Mouse (Mus musculus) regulatory T cell (primary cell): ENCODE measurements around the gene Kif3c.

Experiments used
- in situ Hi-C: fragments of 300-600 bp; cut with MboI, MseI; formaldehyde crosslinking; loops from one replicate; pipeline ENCODE4 v1.15.1; 2025; ENCODE audit warnings: high pct_unique_total_duplicates

Kif3c gene

DNA sequence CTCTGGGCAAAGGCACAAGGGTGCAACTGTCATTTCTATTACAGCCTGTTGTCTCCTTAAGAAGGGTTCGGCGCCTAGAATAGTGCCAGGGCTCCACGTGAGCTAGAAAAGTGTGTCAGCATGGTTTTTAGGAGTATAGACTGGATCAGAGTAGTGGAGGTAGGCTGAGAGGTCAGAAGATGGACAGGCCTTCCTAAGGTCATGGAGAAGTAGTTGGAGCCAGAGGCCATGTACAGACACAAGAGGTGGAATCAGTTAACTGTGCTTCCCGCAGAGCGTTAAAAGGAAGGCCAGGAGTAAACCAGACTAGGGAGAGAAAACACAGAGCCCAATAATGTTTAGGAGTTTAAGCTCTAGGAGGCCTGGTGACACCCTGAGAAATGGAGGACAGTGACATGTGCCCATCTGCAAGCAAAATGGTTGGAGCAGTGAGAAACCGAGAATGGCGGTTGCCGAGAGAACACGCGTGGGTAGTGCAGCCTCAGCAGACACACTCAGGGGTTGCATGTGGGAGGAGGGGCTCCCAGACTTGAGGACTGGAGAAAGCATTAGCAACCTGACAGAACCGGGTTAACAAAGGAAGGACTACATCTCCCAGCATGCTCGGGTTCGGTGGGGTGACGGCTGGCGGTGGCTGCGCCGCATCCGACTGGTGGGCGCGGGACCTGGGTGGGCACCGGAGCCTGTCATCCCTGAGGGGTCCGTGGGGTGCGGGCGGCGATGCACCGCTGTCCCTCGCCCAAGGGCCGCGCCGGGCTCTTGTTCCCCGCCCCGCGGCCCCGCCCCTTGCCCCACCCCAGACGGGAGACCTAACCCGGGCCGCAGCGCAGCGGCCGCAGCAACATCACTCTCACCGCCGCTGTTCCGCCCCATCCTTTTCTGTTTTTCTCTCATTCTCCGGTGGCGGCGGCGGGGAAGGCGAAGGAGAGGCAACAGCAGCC lies at the start of gene Kif3c:
TSS of gene Kif3c (plus strand) at position 625 of the 941 bp plus-strand sequence.
- in situ Hi-C loops: loop anchor here (5.0 to 10.0 kb wide), 2 partner anchors 60 to 132 kb away; partner anchors contain the start of gene Rab10

DNA sequence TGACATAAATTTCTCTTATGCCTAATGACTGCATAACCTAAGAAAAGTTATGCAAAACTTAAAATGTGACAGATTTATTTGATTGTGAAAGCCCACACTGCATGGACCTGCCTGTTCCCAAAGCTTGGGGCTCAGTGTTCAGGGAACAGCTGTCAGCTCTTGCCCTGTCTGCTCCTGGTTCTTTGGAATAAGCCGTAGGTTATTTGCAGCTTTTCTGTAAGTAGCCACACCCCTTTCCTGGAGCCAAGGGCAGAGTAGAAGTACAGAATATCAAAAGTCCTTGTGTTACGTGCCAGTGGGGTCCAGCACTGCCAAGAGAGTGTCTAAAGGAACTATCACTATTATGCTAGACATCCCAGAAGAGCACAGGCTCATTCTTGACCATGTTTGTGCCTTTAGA lies 48.8 kb upstream of the Kif3c start:
- in situ Hi-C loops: no loop called here

DNA sequence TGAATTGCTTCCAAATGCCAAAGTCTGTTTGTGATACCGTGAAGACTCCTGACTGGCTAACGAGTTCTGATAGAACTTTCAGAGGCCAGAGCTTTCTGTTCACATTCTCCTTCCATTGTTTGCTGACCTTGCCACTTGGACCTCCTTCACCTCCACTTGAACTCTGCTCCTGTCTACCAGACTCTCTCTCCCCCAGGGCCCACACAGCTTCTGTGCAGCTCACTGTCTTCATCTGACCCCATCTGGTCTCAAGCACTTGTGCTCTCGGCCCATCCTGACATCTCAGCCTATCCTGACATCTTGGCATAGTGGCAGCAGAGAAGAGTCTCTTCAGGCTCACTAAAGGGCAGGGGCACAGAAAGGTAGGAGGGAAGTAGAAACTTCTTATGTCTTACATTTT lies 48.0 kb upstream of the Kif3c start:
- in situ Hi-C loops: no loop called here

DNA sequence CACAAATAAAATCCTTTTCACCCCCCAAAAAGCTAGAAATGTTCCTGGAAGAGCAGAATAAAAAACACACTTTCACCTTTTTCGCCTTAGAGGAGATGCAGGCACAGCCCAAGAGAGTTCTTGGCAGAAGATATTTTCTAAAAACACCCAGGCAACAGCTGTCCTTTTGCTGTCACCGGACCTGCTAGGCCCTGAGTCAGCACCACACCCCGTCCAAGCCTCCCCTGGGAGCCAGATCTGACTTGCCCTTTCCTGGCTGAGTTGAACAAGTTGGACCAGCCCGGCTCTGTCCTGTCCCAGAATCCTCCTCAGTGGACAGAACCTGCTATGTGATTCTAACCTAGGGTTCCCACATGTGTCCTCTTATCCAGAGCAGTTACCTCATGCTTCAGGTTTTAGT lies 45.6 kb upstream of the Kif3c start:
- in situ Hi-C loops: no loop called here

DNA sequence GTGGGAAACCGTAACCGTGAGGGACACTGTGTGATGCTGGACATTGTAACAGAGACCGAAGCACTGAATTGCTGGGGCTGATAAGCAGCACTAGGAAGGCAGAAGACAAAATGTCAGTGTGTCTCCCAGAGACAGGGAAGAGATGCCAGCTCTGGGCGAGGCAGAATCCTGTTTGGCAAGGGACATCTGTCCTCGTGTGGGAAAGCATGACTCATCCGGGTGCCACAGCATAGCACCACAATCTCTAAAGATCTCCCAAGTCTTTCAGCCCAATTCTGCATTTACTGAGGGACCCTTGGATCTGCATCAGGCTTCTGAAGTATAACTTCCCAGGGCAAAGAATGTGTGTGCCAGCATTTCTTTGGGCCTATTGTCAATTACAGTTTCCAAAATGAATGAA lies 41.7 kb upstream of the Kif3c start:
- in situ Hi-C loops: no loop called here

DNA sequence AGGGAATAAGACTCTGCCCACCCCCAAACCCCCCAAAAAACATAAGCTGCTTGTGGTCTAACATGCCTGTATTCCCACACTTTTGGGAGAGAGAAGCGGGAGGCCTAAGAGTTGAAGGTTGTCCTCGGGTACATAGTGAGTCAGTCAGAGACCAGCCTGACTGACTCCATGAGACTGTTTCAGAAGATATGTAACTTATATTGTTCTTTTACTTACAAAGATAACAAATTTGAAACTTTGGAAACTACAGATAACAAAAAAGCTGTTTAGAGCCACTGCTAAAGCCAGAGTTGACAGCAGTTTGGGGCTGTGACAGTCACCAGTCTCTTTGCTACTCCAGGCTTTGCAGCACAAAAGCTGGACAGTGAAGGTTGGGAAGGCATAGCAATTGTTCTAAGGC lies 39.7 kb upstream of the Kif3c start:
- in situ Hi-C loops: no loop called here

DNA sequence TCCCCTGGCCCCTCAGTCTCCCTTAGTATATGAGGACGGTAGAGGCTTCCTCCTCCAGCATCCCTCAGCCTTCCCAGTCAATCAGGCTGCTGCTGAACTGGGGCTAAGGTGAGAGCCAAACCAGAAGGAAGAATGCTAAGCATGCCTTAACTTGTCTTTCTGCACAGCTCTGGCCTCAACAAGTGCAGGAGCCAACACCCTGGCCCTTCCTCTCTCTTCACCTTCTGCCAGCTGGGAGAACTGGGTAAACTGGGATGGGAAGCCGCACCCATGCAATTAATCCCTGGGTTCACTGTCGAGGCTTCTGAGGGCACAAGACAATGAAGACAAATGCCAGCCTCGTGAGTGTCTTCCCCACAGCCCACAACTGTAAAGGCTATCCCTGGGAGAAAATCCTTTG lies 35.3 kb upstream of the Kif3c start:
- in situ Hi-C loops: no loop called here

DNA sequence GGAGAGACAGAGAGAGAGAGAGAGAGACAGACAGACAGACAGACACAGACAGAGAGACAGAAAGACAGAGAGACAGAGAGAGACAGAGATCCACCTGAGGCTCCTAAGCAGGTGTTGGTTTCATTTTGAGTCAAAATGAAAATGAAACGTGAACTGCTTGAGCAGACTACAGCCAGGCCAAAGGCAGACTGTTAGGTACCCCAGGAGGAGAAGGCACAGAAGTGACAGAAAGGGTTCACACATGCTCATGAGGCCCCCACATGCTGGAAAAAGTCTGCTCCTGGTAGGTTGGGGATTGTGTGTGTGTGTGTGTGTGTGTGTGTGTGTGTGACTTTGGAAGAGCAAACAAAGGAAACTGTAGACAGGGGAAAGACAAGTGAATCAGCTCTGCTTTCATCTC lies 26.0 kb upstream of the Kif3c start:
- in situ Hi-C loops: no loop called here

DNA sequence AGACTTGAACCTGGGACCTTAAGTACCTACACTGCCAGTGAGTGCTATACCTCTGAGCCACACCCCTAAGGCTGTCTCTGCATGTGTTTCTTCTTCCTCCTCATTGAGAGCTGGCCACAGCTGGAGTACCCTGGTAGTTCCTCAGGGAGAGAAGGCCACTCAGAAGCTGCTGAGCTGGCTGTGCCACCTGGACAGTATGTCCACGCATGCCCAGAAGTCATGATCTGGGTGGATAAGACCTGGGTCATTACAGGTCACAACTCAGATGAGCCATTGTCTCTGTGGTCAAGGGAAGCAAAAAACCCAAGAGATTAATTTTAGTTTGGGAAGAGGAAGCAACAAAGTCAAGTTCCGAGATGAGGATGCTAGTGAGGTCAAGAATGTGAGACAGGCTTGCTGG lies 20.8 kb upstream of the Kif3c start:
- in situ Hi-C loops: no loop called here

DNA sequence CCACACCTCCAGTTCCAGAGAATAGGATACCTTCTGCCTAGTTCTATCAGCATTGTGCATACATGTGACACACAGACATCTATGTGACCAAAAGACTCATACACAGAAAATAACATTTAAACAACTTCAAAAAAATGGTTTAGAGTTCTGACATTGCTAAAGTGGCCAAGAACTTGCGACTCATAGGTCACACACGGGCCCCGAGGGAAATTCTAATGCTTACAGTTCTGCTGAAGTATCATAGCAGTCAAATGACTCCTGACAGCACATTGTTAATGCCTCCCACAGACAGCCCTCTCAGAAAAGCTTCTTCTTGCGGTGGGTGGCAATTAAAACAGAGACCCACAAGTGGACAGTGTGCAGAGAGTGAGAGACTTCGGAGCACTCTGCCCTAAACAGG lies 19.9 kb upstream of the Kif3c start:
- in situ Hi-C loops: no loop called here

DNA sequence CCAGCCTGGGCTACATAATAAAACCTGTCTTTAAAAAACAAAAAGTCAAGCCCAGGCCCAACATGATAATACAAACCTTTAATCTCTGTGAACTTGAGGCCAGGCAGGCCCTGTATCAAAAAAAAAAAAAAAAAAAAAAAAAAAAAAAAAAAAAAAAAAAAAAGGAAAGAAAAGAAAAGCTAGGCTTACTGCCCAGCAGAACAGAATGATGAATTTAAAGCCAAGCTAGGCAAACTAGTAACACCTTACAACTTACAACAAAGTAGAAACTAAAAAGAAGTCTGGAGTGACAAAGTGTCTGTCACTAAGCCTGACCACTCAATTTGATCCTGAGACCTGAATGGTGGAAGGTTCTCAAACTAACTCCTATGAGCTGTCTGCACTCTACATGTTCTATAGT lies 17.2 kb upstream of the Kif3c start:
- in situ Hi-C loops: no loop called here

DNA sequence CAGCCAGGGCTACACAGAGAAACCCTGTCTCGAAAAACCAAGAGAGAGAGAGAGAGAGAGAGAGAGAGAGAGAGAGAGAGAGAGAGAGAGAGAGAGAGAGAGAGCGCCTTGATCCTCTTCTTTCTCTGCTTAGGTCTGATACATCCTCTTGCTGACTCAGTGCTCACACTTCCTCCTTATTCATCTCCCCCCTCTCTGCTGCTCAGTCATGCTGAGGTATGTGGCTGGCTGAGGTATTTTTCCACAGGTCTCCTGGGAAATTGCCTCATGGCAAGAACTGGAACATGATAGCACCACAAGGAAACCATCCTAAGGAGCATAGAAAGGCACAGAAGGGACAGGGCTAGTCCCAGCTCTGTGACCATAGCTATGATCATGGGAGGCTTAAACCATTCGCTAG lies 15.5 kb upstream of the Kif3c start:
- in situ Hi-C loops: no loop called here

DNA sequence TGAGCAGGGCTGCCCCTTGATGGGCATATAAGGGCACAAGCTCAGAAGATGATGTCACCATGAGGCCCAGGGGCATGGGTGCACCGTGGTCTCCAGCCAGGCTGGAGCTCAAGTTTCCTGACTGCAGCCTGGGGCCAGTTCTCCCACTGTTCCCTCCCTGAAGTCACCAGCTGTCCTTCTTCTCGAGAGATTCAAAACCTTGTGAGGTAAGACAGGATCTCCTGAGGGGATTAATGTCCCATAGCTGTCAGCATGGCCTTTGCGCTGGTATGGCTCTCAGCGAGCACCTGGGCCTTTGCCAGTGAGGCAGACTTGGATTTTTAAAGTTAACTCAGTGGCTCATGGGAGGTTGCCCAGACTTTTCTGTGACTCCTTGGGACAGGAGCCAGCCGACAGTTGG lies 14.8 kb upstream of the Kif3c start:
- in situ Hi-C loops: no loop called here

DNA sequence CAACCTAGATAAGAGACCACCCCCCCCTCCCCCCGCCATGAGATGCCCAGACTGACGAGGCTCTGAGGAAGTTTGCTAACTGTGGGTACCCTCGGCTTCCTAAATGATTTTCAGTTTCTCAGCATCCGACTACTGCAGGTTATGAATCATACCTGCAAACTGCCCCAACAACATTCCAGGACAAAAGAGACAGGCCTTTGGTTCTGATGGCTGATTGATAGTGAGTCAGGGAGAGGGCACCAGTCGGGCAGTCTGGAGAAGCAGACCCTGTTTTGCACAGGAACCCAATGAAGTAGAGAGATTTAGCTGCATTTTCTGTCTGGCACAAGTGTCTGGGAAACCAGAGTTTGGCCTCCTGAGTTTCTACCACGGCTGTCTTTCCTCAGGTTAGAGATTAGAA lies 12.7 kb upstream of the Kif3c start:
- in situ Hi-C loops: no loop called here

DNA sequence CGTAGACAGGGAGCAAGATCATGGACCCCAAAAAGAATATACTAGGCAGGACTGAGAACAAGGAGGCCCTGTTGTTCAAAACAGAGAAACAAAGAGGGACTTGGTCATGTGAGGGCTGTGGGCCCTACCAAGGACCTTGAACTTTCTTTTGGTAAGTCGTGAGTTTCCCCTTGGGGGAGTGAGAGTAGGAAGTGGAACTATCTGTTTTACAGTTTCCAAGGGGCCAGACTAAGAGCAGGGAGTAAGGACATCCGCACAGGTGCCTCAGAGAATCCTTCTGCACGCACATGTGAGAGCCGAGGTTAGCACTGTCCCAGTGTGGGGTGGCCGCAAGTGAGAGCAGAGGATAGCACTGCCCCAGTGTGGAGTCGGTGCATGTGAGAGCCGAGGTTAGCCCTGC lies 9.9 kb upstream of the Kif3c start:
- in situ Hi-C loops: no loop called here

DNA sequence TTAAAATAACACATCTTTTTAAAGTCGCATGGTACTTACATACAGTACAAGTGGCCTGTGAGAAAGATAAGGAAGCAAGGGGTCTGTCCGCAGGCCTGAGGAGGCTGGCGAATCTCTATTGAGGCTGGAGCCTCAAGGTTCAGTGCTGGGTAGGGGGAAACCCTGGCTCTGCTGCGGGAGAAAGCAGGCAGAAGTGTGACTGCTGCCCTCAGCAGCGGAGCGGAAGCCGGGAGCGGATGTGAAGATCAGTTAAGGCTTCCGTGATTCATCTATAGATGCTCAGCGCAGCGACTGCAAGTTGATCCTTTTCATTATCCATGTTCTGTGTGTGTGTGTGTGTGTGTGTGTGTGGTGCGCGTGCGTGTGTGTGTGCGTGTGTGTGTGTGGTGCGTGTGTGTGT lies 8.1 kb upstream of the Kif3c start:
- in situ Hi-C loops: no loop called here

DNA sequence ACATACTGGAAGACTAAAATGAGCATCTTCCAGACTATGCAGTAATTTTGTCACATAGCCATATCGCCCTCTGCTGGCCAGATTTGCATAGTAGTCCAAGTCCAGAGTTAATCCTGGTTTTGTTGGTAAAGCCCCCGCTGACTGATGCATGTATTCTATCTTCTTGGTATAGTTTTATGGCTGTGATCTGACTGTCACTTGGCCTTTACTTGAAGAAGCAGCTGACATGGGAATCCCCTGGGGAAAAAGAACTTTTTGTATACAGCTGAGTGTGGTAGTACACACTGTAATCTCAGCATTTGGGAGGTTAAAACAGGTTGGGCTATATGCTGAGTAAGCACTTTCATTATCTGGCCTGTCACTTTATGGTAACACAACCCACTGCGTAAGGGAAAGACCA lies 5.6 kb upstream of the Kif3c start:
- in situ Hi-C loops: no loop called here

DNA sequence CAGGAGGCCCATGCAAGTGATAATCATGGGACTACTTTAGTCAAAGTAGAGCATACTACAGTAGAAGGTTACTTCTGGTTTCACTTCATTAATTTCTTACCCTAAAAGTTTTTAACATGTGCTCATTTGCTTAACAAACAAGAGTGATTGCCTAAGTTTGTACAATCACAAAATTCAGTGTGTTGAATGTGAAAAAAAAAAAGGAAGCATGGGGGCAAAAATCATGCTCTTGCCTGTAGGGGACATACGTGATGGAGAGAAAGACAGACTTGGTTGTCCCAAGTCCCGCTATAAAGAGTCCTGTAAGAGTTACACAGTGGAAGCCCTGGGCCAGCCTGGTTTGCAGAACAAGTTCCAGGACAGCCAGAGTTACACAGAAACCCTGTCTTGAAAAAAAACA lies 4.9 kb upstream of the Kif3c start:
- in situ Hi-C loops: loop anchor here (10.0 kb wide), 1 partner anchor 55 kb away; the partner anchor contains the start of gene Rab10

DNA sequence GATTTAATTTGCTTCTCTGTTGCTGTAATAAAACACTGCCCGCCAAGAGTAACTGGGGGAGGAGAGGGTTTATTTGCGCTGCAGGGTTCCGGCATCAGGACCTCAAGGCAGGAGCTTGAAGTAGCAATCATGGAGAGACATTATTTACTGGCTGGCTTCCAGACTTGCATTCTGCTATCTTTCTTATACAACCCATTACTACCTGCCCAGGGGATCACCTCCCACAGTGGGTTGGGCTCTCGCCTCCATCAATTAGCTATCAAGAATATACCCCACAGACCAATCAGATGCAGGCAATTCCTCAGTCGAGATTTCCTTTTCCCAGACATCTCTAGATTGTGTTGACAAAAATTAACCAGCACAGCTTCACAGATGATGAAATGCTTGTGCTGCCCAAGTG lies 856 bp upstream of the Kif3c start:
- in situ Hi-C loops: loop anchor here (10.0 kb wide), 1 partner anchor 59 kb away; the partner anchor contains the start of gene Rab10

DNA sequence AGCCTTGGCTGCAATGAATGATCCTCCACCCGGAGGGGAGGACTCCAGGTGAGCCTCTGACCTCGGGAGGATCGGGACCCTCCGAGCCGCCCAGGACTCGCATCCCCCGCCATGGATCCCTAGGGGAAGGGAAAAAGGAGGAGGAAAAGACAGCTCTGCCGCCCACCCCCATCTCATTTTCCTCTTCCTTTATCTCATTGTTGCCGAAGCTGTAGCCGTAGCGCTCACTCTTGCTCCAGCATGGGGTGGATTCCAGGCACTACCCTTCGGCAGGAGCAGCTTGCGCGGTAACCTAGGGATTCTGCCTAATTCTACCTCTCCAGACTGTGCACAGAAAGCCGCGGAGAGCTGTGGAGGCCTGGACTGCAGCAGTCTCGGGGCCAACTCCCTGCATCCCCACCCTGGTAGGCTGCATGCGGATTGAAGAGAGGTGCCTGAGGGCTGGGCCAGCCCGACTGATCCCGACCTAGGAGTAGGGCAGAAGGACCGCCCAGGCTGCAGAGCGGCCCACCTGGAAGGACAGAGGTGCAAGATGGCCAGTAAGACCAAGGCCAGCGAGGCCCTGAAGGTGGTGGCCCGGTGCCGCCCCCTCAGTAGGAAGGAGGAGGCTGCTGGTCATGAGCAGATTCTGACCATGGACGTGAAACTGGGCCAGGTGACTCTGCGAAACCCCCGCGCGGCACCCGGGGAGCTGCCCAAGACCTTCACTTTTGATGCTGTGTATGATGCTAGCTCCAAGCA lies 687 bp downstream of the Kif3c start:
- in situ Hi-C loops: loop anchor here (5.0 to 10.0 kb wide), 2 partner anchors 61 to 133 kb away; partner anchors contain the start of gene Rab10

DNA sequence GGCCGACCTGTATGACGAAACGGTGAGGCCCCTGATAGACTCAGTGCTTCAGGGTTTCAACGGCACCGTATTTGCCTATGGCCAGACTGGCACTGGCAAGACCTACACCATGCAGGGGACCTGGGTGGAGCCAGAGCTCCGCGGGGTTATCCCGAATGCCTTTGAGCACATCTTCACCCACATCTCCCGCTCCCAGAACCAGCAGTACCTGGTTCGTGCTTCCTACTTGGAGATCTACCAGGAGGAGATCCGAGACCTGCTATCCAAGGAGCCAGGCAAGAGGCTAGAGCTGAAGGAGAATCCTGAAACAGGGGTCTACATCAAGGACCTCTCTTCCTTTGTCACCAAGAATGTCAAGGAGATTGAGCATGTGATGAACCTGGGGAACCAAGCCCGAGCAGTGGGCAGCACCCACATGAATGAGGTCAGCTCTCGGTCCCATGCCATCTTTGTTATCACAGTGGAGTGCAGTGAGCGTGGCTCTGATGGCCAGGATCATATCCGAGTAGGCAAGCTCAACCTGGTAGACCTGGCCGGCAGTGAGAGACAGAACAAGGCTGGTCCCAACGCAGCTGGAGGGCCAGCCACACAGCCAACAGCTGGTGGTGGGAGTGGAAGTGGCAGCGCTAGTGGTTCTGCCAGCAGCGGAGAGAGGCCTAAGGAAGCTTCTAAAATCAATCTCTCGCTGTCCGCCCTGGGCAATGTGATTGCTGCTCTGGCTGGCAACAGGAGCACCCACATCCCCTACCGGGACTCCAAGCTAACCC lies 1.4 kb downstream of the Kif3c start:
- in situ Hi-C loops: loop anchor here (5.0 to 10.0 kb wide), 2 partner anchors 62 to 134 kb away; partner anchors contain the start of gene Rab10

DNA sequence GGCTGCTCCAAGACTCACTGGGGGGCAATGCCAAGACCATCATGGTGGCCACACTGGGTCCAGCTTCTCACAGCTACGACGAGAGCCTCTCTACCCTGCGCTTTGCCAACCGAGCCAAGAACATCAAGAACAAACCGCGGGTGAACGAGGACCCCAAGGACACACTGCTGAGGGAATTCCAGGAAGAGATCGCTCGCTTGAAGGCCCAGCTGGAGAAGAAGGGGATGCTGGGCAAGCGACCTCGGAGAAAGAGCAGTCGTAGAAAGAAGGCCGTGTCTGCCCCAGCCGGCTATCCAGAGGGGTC lies 2.0 kb downstream of the Kif3c start:
- in situ Hi-C loops: loop anchor here (5.0 to 10.0 kb wide), 2 partner anchors 62 to 135 kb away; partner anchors contain the start of gene Rab10
